Comparison of ENCODE assay signal across 7 mouse cellular contexts in the genomic region with DNA sequence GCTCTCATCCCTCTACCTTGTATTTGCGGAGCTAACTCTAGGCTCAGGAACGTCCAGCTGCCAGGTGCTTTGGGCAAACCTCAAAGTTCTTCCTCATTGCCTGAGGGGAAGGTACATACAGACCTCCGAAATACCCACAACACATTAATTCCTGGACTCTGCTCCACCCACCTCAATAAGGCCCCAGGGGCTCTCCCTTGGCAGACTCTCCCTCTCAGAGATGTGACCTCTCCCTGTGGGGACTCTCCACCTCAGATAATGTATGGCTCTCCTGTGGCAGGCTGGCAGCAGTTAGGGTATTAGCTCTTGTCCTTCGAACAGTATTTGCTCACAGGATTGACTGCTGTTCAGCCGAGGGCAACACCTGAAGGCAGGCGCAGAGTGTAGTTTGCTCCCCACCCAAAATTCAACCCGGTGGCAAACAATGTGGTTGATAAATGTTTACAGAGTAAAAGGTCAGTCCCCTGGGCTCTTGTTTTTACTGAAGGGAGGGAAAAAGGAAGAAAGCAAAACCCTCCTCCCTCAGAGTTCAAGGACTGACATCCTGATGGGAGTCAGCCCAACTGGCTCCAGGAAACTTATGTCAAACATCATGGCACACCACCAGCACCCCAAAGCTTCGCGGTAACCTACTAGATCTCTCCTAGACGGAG. TPM values are rescaled to one million over a fixed set of nuclear protein-coding genes. Genes with fewer than 3 reads are reported as not detected.
DNase-seq lines count a peak whose midpoint lies in the region; ATAC-seq and TF ChIP-seq lines count a peak whose summit lies in the region.

No protein-coding gene starts in this region.

- H3K27ac ChIP-seq in lung, embryonic 15.5 days: no peak overlapping the region
- no peak overlapping the region for H3K27ac ChIP-seq in hindbrain, embryonic 12.5 days
- no peak overlapping the region for H3K27ac ChIP-seq in liver, embryonic 14.5 days

- H3K4me2 ChIP-seq in lung, embryonic 15.5 days: peak overlapping the region; percentile 88
- H3K4me2 ChIP-seq in hindbrain, embryonic 12.5 days (replicated peaks): peak overlapping the region; percentile 95
- peak overlapping the region; percentile 64 for H3K4me2 ChIP-seq in liver, embryonic 14.5 days (ENCODE audit: low read depth)

- no peak for TF ChIP-seq EP300 in liver, embryonic 14.5 days (IDR thresholded peaks at IDR 0.05; ENCODE audit: low read depth)

- no peak for TF ChIP-seq CTCF in liver, embryonic 14.5 days (IDR thresholded peaks at IDR 0.05; ENCODE audit: low read depth)

- no peak for ATAC-seq in lung, embryonic 15.5 days (ENCODE audit: borderline replicate concordance, extremely low read depth, low FRiP score, low TSS enrichment)
- ATAC-seq in hindbrain, embryonic 12.5 days (ENCODE audit: low FRiP score): no peak
- no peak for ATAC-seq in liver, embryonic 14.5 days (ENCODE audit: insufficient read depth)

- no peaks in the 10 kb centered on the region for H3K27me3 ChIP-seq in lung, embryonic 15.5 days
- peaks cover 8% of the 10 kb centered on the region; the same call in 1 of the 2 replicates for H3K27me3 ChIP-seq in hindbrain, embryonic 12.5 days
- H3K27me3 ChIP-seq in liver, embryonic 14.5 days (ENCODE audit: control insufficient read depth, insufficient read depth, low read length): peaks cover 6% of the 10 kb centered on the region

- 34% methylated on average over 10 of the region's 10 CpGs for WGBS in lung, embryonic 15.5 days
- 44% methylated on average over 10 of the region's 10 CpGs for WGBS in hindbrain, embryonic 12.5 days
- WGBS in liver, embryonic 14.5 days (ENCODE audit: insufficient replicate concordance): 49% methylated on average over 10 of the region's 10 CpGs

- H3K4me1 ChIP-seq in lung, embryonic 15.5 days: peaks cover 29% of the 10 kb centered on the region
- H3K4me1 ChIP-seq in hindbrain, embryonic 12.5 days: peaks cover 34% of the 10 kb centered on the region
- peaks cover 0 to 15% of the 10 kb centered on the region in 2 experiments; a peak in 2 of 4 replicates for H3K4me1 ChIP-seq in liver, embryonic 14.5 days (replicated peaks; ENCODE audit: control insufficient read depth in 2 of 2, insufficient read depth in 2 of 2, low read length in 1 of 2)

- H3K9me3 ChIP-seq in lung, embryonic 15.5 days: no peaks in the 10 kb centered on the region
- H3K9me3 ChIP-seq in hindbrain, embryonic 12.5 days (replicated peaks): no peaks in the 10 kb centered on the region
- H3K9me3 ChIP-seq in liver, embryonic 14.5 days (ENCODE audit: control insufficient read depth, low read length): no peaks in the 10 kb centered on the region

- no peak for DNase-seq in lung, postnatal 25 days (ENCODE audit: low spot score)
- peak in 2 of 3 experiments; percentile 35 to 36 for DNase-seq in liver, embryonic 14.5 days (ENCODE audit: low read depth in 3 of 3, low spot score in 3 of 3)
- DNase-seq in yolk sac, embryonic 10.5 days (ENCODE audit: low spot score): peak; percentile 45
- no peak for DNase-seq in natural killer cell, adult 2 months (ENCODE audit: low spot score in 2 of 2)
- DNase-seq in right cerebral cortex, adult 18-20 months: no peak

- H3K4me3 ChIP-seq in lung, embryonic 15.5 days: peak overlapping the region; percentile 89
- H3K4me3 ChIP-seq in hindbrain, embryonic 12.5 days: peak overlapping the region; percentile 71
- H3K4me3 ChIP-seq in liver, embryonic 14.5 days (ENCODE audit: insufficient read depth in 1 of 2, low read depth in 2 of 2, low read length in 2 of 2): peak overlapping the region; percentile 51 to 63; a peak in 3 of 4 replicates

- no peak overlapping the region for H3K9ac ChIP-seq in lung, embryonic 15.5 days
- no peak overlapping the region for H3K9ac ChIP-seq in hindbrain, embryonic 12.5 days
- H3K9ac ChIP-seq in liver, embryonic 14.5 days (replicated peaks): no peak overlapping the region

- H3K36me3 ChIP-seq in lung, embryonic 15.5 days: no peaks in the 10 kb centered on the region
- H3K36me3 ChIP-seq in hindbrain, embryonic 12.5 days: no peaks in the 10 kb centered on the region
- H3K36me3 ChIP-seq in liver, embryonic 14.5 days (replicated peaks; ENCODE audit: control insufficient read depth, insufficient read depth, low read depth): no peaks in the 10 kb centered on the region

RNA-seq across cellular contexts. Expression of a gene that starts 1.5 kb away (rescaled TPM):
- 42.9 and 43.1 TPM in 2 replicates for polyA plus RNA-seq in lung, embryonic 15.5 days (2015; fragmentation: Nextera tagmentation; extraction: Ambion mirVana)
- polyA plus RNA-seq in hindbrain, embryonic 12.5 days (2016; fragmentation: Nextera tagmentation; extraction: Ambion mirVana): 25.5 and 27.6 TPM in 2 replicates
- polyA plus RNA-seq in liver, embryonic 14.5 days (2012; rRNA removed): 23.2 and 32.9 TPM in 2 replicates
- 25.8 and 27.0 TPM in 2 replicates for polyA plus RNA-seq in liver, embryonic 14.5 days (2014; fragmentation: Nextera tagmentation; extraction: Ambion mirVana)

RNA-seq across cellular contexts. Expression of a gene that starts 51.8 kb away (rescaled TPM):
- polyA plus RNA-seq in lung, embryonic 15.5 days (2015; fragmentation: Nextera tagmentation; extraction: Ambion mirVana): 3.2 and 4.5 TPM in 2 replicates
- polyA plus RNA-seq in hindbrain, embryonic 12.5 days (2016; fragmentation: Nextera tagmentation; extraction: Ambion mirVana): 36.7 and 42.9 TPM in 2 replicates
- polyA plus RNA-seq in liver, embryonic 14.5 days (2012; rRNA removed): 0.13 and 0.40 TPM in 2 replicates
- polyA plus RNA-seq in liver, embryonic 14.5 days (2014; fragmentation: Nextera tagmentation; extraction: Ambion mirVana): 0.03 and 0.29 TPM in 2 replicates

Comparison
In these comparisons a context has a peak if more than half of its experiments do, and no peak if none do; other contexts are left out.
1. DNase-seq: peak in liver, embryonic 14.5 days (2 of 3) and yolk sac, embryonic 10.5 days (single experiment); none in lung, postnatal 25 days (single experiment), natural killer cell, adult 2 months (0 of 2) and right cerebral cortex, adult 18-20 months (single experiment).
2. Peak in every context shown above with its lines, with median percentiles within 50 percentile points of each other: H3K4me2 ChIP-seq and H3K4me3 ChIP-seq.